Comparison of ENCODE assay signal across 9 mouse cellular contexts in the genomic region with DNA sequence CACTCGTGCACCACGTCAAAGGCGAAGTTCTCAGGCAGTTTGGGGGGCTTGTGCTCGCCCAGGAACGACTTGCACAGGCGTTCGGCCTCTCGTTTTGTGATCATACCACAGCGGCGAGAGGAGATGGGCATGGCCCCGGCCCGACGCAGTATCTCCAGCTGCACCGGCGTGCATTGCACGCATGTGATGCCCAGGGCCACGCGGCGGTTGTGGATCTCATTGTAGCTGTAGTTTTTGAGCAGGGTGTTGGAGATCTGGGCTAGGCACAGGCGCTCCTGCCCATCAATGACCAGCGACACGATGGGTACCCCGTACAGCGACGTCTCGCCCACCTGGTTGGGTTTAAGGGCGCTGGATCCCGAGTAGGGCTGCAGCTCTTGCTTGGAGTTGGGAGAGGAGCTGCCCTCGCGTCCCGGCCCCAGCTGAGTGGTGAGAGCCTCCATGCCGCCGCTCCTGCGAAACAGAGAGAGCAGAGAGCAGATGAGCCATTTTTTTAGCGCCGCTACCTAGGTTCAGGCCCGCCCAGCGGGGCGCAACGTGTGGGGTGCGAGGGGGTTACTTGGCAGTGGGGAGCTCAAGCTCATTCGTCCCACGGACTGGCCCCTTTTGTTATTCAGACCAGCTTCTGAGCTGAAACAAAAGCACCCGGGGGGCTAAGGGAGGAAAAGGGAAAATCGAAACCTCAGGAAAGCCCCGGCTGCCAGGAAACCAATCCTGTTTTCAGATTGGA. TPM values are rescaled to one million over a fixed set of nuclear protein-coding genes. Genes with fewer than 3 reads are reported as not detected.
DNase-seq lines count a peak whose midpoint lies in the region; ATAC-seq and TF ChIP-seq lines count a peak whose summit lies in the region.
"Had no signal": no experiment of that assay in that cellular context is flagged by ENCODE, and none has a peak within 500 bp of the region (broad histone marks: within the 10 kb centered on the region; RNA-seq: fewer than 3 reads in every experiment).

No protein-coding gene starts in this region.

- WGBS in heart, embryonic 10.5 days: under 1% methylated on average over 46 of the region's 46 CpGs
- WGBS in heart, embryonic 16.5 days: 2% methylated on average over 46 of the region's 46 CpGs
- 2% methylated on average over 46 of the region's 46 CpGs for WGBS in liver, embryonic 16.5 days (ENCODE audit: insufficient replicate concordance)

- no peak for TF ChIP-seq CTCF in G1E (IDR thresholded peaks at IDR 0.05; ENCODE audit: low read depth, low read length)

- no peak overlapping the region for H3K27ac ChIP-seq in heart, embryonic 10.5 days
- no peak overlapping the region for H3K27ac ChIP-seq in heart, embryonic 16.5 days (ENCODE audit: low read length)
- H3K27ac ChIP-seq in liver, embryonic 16.5 days (ENCODE audit: low read length): no peak overlapping the region

- H3K9me3 ChIP-seq in heart, embryonic 10.5 days: no peaks in the 10 kb centered on the region
- H3K9me3 ChIP-seq in G1E (replicated peaks): peaks cover 80% of the 10 kb centered on the region
- no peaks in the 10 kb centered on the region for H3K9me3 ChIP-seq in heart, embryonic 16.5 days (replicated peaks; ENCODE audit: control insufficient read depth, low read length)
- no peaks in the 10 kb centered on the region for H3K9me3 ChIP-seq in liver, embryonic 16.5 days (replicated peaks; ENCODE audit: control insufficient read depth, low read length)

- no peak overlapping the region for H3K9ac ChIP-seq in heart, embryonic 16.5 days (ENCODE audit: low read length)
- no peak overlapping the region for H3K9ac ChIP-seq in liver, embryonic 16.5 days (ENCODE audit: low read depth, low read length)

- peak overlapping the region; percentile 49 for H3K4me3 ChIP-seq in heart, embryonic 10.5 days
- peak overlapping the region; percentile 23; the same call in 1 of the 2 replicates for H3K4me3 ChIP-seq in G1E (ENCODE audit: low read depth, low read length)
- peak overlapping the region; percentile 50 for H3K4me3 ChIP-seq in heart, embryonic 16.5 days (ENCODE audit: low read length)
- peak overlapping the region; percentile 23; the same call in 1 of the 2 replicates for H3K4me3 ChIP-seq in liver, embryonic 16.5 days (ENCODE audit: low read depth, low read length)

- H3K4me1 ChIP-seq in heart, embryonic 10.5 days: peaks cover 79% of the 10 kb centered on the region
- H3K4me1 ChIP-seq in G1E (ENCODE audit: insufficient read depth, low read depth, low read length): no peaks in the 10 kb centered on the region
- peaks cover 34% of the 10 kb centered on the region for H3K4me1 ChIP-seq in heart, embryonic 16.5 days (ENCODE audit: control insufficient read depth, insufficient read depth, low read length)
- H3K4me1 ChIP-seq in liver, embryonic 16.5 days (ENCODE audit: control insufficient read depth, low read depth, low read length): no peaks in the 10 kb centered on the region; the same call in none of the 2 replicates

- no peaks in the 10 kb centered on the region for H3K36me3 ChIP-seq in heart, embryonic 10.5 days
- no peaks in the 10 kb centered on the region for H3K36me3 ChIP-seq in G1E (replicated peaks)
- no peaks in the 10 kb centered on the region for H3K36me3 ChIP-seq in heart, embryonic 16.5 days (ENCODE audit: control insufficient read depth, insufficient read depth)
- no peaks in the 10 kb centered on the region for H3K36me3 ChIP-seq in liver, embryonic 16.5 days (ENCODE audit: control insufficient read depth, insufficient read depth)

- DNase-seq in heart, embryonic 10.5 days (ENCODE audit: low spot score): no peak
- DNase-seq in heart, postnatal 4 days: no peak
- no peak for DNase-seq in G1E (ENCODE audit: low spot score)
- DNase-seq in urinary bladder, adult 18-20 months (ENCODE audit: low spot score in 2 of 2): no peak
- no peak for DNase-seq in lung, adult 18-20 months

- peak overlapping the region; percentile 61 for H3K4me2 ChIP-seq in heart, embryonic 16.5 days (ENCODE audit: low read depth, low read length)
- no peak overlapping the region for H3K4me2 ChIP-seq in liver, embryonic 16.5 days (ENCODE audit: low read depth, low read length)

- no peak for ATAC-seq in G1E (ENCODE audit: extremely low read depth, insufficient number of reproducible peaks, low FRiP score, poor library complexity, severe bottlenecking)
- no peak for ATAC-seq in heart, embryonic 16.5 days (replicated peaks; ENCODE audit: extremely low read depth, insufficient read depth, low FRiP score)
- no peak for ATAC-seq in liver, embryonic 16.5 days (ENCODE audit: low read depth)
- ATAC-seq in frontal cortex, adult (ENCODE audit: low TSS enrichment): no peak

- peaks cover 100% of the 10 kb centered on the region for H3K27me3 ChIP-seq in heart, embryonic 10.5 days (ENCODE audit: insufficient read depth, poor library complexity, severe bottlenecking)
- peaks cover 22% of the 10 kb centered on the region for H3K27me3 ChIP-seq in G1E (ENCODE audit: insufficient read depth, low read length)
- H3K27me3 ChIP-seq in heart, embryonic 16.5 days (ENCODE audit: control insufficient read depth, insufficient read depth, low read length): peaks cover 100% of the 10 kb centered on the region
- H3K27me3 ChIP-seq in liver, embryonic 16.5 days (ENCODE audit: control insufficient read depth, insufficient read depth, low read depth, low read length): peaks cover 100% of the 10 kb centered on the region

RNA-seq across cellular contexts. Expression of a gene that starts 2.5 kb away (rescaled TPM):
- polyA plus RNA-seq in heart, embryonic 10.5 days (2016; fragmentation: Nextera tagmentation; extraction: Ambion mirVana): 0.06 TPM in 1 of 2 replicates, not detected in the other
- total RNA-seq in heart, postnatal 4 days (2021): under 1 TPM; 0.10 to 0.23 TPM
- total RNA-seq in G1E (2014; fragmentation: Nextera tagmentation) (not detected in 2 replicates), G1E (2017) (0.05 and 0.06 TPM in 2 replicates)
- 0.02 TPM in 1 of 2 replicates, not detected in the other for polyA plus RNA-seq in G1E (2012)
- polyA plus RNA-seq in heart, embryonic 16.5 days (2015; fragmentation: Nextera tagmentation; extraction: Ambion mirVana): not detected in 2 replicates
- polyA plus RNA-seq in liver, embryonic 16.5 days (2015; fragmentation: Nextera tagmentation; extraction: Ambion mirVana): not detected in 2 replicates
- total RNA-seq: hematopoietic stem cell, adult 5-6 weeks had no signal
